Comparison of ENCODE assay signal across 14 mouse cellular contexts in genomic region chr8:64834071-64834877, GRCm38 (mm10). TPM values are rescaled to one million over a fixed set of nuclear protein-coding genes. Genes with fewer than 3 reads are reported as not detected.
A peak's percentile ranks its signal among the peaks of the same experiment; 100 is the strongest.
DNase-seq lines count a peak whose midpoint lies in the region; ATAC-seq and TF ChIP-seq lines count a peak whose summit lies in the region.
"Had no signal": no experiment of that assay in that cellular context is flagged by ENCODE, and none has a peak within 500 bp of the region (broad histone marks: within the 10 kb centered on the region; RNA-seq: fewer than 3 reads in every experiment).

No protein-coding gene starts in this region.

- H3K27me3 ChIP-seq in neural tube, embryonic 11.5 days (ENCODE audit: control insufficient read depth, insufficient read depth, low read length): no peaks in the 10 kb centered on the region
- no peaks in the 10 kb centered on the region for H3K27me3 ChIP-seq in hindbrain, embryonic 14.5 days (ENCODE audit: control insufficient read depth, insufficient read depth, low read length)
- no peaks in the 10 kb centered on the region for H3K27me3 ChIP-seq in neural tube, embryonic 15.5 days (replicated peaks)
- H3K27me3 ChIP-seq: embryonic facial prominence, embryonic 12.5 days; kidney, embryonic 15.5 days; megakaryocyte, embryonic 14.5 days had no signal

- H3K4me3 ChIP-seq in neural tube, embryonic 11.5 days (ENCODE audit: low read depth, low read length): no peak overlapping the region
- 0 out of 2 replicates have a peak overlapping the region, but pooled peaks have one; percentile 7 for H3K4me3 ChIP-seq in hindbrain, embryonic 14.5 days (replicated peaks; ENCODE audit: low read length)
- no peak overlapping the region for H3K4me3 ChIP-seq in neural tube, embryonic 15.5 days (replicated peaks)
- no peak overlapping the region for H3K4me3 ChIP-seq in lung, adult 2 months (replicated peaks; ENCODE audit: extremely low read depth, low read depth, low read length)
- H3K4me3 ChIP-seq: embryonic facial prominence, embryonic 12.5 days; gastrocnemius, adult 2 months; kidney, embryonic 15.5 days; megakaryocyte, embryonic 14.5 days had no signal

- no peak overlapping the region for H3K9ac ChIP-seq in neural tube, embryonic 11.5 days (ENCODE audit: low read length)
- H3K9ac ChIP-seq in hindbrain, embryonic 14.5 days: peak overlapping the region; percentile 45
- H3K9ac ChIP-seq in neural tube, embryonic 15.5 days (replicated peaks): no peak overlapping the region
- H3K9ac ChIP-seq: embryonic facial prominence, embryonic 12.5 days; kidney, embryonic 15.5 days had no signal

- no peaks in the 10 kb centered on the region for H3K9me3 ChIP-seq in neural tube, embryonic 11.5 days (ENCODE audit: control insufficient read depth, low read length)
- H3K9me3 ChIP-seq in hindbrain, embryonic 14.5 days (ENCODE audit: control insufficient read depth, low read length): no peaks in the 10 kb centered on the region
- H3K9me3 ChIP-seq in neural tube, embryonic 15.5 days (replicated peaks): no peaks in the 10 kb centered on the region
- H3K9me3 ChIP-seq: embryonic facial prominence, embryonic 12.5 days; kidney, embryonic 15.5 days had no signal

- H3K27ac ChIP-seq in neural tube, embryonic 11.5 days (ENCODE audit: low read depth, low read length): no peak overlapping the region
- peak overlapping the region; percentile 41 for H3K27ac ChIP-seq in hindbrain, embryonic 14.5 days
- H3K27ac ChIP-seq in neural tube, embryonic 15.5 days (replicated peaks): no peak overlapping the region
- H3K27ac ChIP-seq: embryonic facial prominence, embryonic 12.5 days; gastrocnemius, adult 2 months; kidney, embryonic 15.5 days had no signal

- H3K4me1 ChIP-seq in neural tube, embryonic 11.5 days (ENCODE audit: control insufficient read depth, insufficient read depth, low read length): peaks cover 6% of the 10 kb centered on the region
- H3K4me1 ChIP-seq in hindbrain, embryonic 14.5 days (replicated peaks; ENCODE audit: control insufficient read depth, insufficient read depth, low read length): peaks cover 22% of the 10 kb centered on the region
- H3K4me1 ChIP-seq in neural tube, embryonic 15.5 days: peaks cover 21% of the 10 kb centered on the region
- H3K4me1 ChIP-seq in lung, adult 2 months (ENCODE audit: control insufficient read depth, insufficient read depth, low read length): no peaks in the 10 kb centered on the region

- H3K4me2 ChIP-seq in neural tube, embryonic 11.5 days (ENCODE audit: low read depth): peak overlapping the region; percentile 26
- peak overlapping the region; percentile 42 for H3K4me2 ChIP-seq in hindbrain, embryonic 14.5 days (replicated peaks)
- H3K4me2 ChIP-seq in neural tube, embryonic 15.5 days: peak overlapping the region; percentile 35
- H3K4me2 ChIP-seq: embryonic facial prominence, embryonic 12.5 days; kidney, embryonic 15.5 days had no signal

- peak; percentile 42 for DNase-seq in neural tube, embryonic 11.5 days (ENCODE audit: low spot score)
- no peak for DNase-seq in neural tube, embryonic 10.5 days (ENCODE audit: extremely low spot score, low spot score)
- DNase-seq in embryo, embryonic 11 days: peak; percentile 34
- no peak for DNase-seq in hindbrain, embryonic 14.5 days (ENCODE audit: low spot score)
- DNase-seq in lung, adult 2 months: no peak
- no peak for DNase-seq in right cerebral cortex, postnatal 25 days
- DNase-seq in gastrocnemius, adult 18-20 months (ENCODE audit: low spot score): no peak
- DNase-seq: gastrocnemius, adult 2 months; lung, adult 18-20 months had no signal

- TF ChIP-seq POLR2A in lung, adult 2 months (IDR thresholded peaks at IDR 0.05; ENCODE audit: borderline replicate concordance, extremely low read depth, low read depth, low read length): no peak

- WGBS in neural tube, embryonic 11.5 days: 28% methylated on average over 27 of the region's 27 CpGs
- 20% methylated on average over 27 of the region's 27 CpGs for WGBS in hindbrain, embryonic 14.5 days
- 16% methylated on average over 27 of the region's 27 CpGs for WGBS in neural tube, embryonic 15.5 days
- WGBS in lung, adult 2 months: 79% methylated on average over 27 of the region's 27 CpGs

- H3K36me3 ChIP-seq in neural tube, embryonic 11.5 days (ENCODE audit: control insufficient read depth, insufficient read depth, low read length): no peaks in the 10 kb centered on the region
- H3K36me3 ChIP-seq in hindbrain, embryonic 14.5 days (replicated peaks; ENCODE audit: control insufficient read depth, insufficient read depth): peaks cover 10% of the 10 kb centered on the region; the same call in 1 of the 2 replicates
- H3K36me3 ChIP-seq in neural tube, embryonic 15.5 days: no peaks in the 10 kb centered on the region

- no peak for TF ChIP-seq CTCF in lung, adult 2 months (IDR thresholded peaks at IDR 0.05; ENCODE audit: insufficient read depth, low read length)

- ATAC-seq in neural tube, embryonic 11.5 days (ENCODE audit: insufficient read depth, low FRiP score, low TSS enrichment): peak; percentile 17; the same call in 1 of the 2 replicates
- peak; percentile 7; the same call in 1 of the 2 replicates for ATAC-seq in hindbrain, embryonic 14.5 days (ENCODE audit: low FRiP score)
- ATAC-seq in neural tube, embryonic 15.5 days (ENCODE audit: low FRiP score): no peak; the same call in 1 of the 2 replicates
- ATAC-seq: activated CD4-positive, CD25-positive, alpha-beta regulatory T cell, adult 4 months had no signal

RNA-seq across cellular contexts. Expression of gene Klhl2, which starts 15.5 kb away (rescaled TPM):
- polyA plus RNA-seq in neural tube, embryonic 11.5 days (2014; fragmentation: Nextera tagmentation; extraction: Ambion mirVana): 20.0 and 20.2 TPM in 2 replicates
- 33.8 and 44.8 TPM in 2 replicates for polyA plus RNA-seq in hindbrain, embryonic 14.5 days (2014; fragmentation: Nextera tagmentation; extraction: Ambion mirVana)
- polyA plus RNA-seq in neural tube, embryonic 15.5 days (2015; fragmentation: Nextera tagmentation; extraction: Ambion mirVana): 30.3 and 37.4 TPM in 2 replicates
- 11.7 and 13.7 TPM in 2 replicates for polyA plus RNA-seq in lung, adult 2 months (2012; rRNA removed)
- 1 to 10 TPM; 6.0 to 8.1 TPM for total RNA-seq in gastrocnemius, adult 18-20 months (2021)

Comparison
In these comparisons a context has a peak if more than half of its experiments do, and no peak if none do; other contexts are left out.
1. DNase-seq: peak in neural tube, embryonic 11.5 days (single experiment) and embryo, embryonic 11 days (single experiment); none in neural tube, embryonic 10.5 days (single experiment), hindbrain, embryonic 14.5 days (single experiment), lung, adult 2 months (single experiment), right cerebral cortex, postnatal 25 days (single experiment) and gastrocnemius, adult 18-20 months (single experiment).
2. Peak in every context shown above with its lines, with median percentiles within 50 percentile points of each other: H3K4me2 ChIP-seq.